Mouse (Mus musculus): Measurements from ENCODE around the gene Tff3. TPM values are rescaled to one million over a fixed set of nuclear protein-coding genes. Genes with fewer than 3 reads are reported as not detected.
A peak's percentile ranks its signal among the peaks of the same experiment; 100 is the strongest.

Tff3 gene
- total RNA-seq (2021): not detected
- long read RNA-seq, experiment 1: 0 reads
- long read RNA-seq, experiment 2: 0 reads

DNA sequence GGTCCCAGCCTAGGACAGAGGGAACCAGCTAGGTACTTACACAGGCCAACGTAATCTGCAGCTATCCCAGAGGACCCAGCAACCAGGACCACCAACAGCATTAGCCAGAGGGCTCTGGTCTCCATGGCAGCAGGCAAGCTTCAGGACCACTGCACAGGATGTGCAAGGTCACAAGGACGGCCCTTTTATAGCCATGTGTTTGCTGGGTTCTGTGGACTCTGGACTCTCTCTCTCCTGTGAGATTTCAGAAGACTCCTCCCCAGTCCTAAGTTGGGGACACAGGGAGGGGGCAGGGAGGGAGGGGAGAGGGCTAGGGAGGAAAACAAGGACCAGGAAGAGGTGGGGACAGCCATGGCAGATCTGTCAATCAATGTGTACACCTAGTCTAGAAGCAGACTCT is at the start of gene Tff3:
Gene Tff3 (minus strand): TSS at position 195 of the 400 bp plus-strand sequence.
- DNase-seq (ENCODE audit: low spot score in 2 of 2): no peak

DNA sequence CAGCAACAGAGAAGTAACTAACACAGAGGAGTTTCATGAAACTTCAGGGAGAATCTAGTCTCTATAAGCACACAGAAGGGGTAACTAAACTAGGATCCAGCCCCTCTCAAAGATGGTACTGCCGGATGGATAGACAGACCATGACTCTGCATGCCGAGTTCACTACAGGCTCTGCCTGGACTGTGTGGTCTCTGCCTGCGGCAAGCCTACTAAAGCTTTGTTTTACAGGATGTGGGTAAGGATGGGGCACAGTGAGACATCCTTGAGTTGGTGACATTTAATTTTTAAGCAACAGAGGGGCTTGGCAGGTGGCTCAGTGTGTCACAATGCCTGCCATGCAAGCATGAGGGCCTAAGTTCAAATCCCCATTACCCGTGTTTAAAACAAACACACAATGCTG is 46.9 kb upstream of the Tff3 start:
- DNase-seq (ENCODE audit: low spot score in 2 of 2): no peak

DNA sequence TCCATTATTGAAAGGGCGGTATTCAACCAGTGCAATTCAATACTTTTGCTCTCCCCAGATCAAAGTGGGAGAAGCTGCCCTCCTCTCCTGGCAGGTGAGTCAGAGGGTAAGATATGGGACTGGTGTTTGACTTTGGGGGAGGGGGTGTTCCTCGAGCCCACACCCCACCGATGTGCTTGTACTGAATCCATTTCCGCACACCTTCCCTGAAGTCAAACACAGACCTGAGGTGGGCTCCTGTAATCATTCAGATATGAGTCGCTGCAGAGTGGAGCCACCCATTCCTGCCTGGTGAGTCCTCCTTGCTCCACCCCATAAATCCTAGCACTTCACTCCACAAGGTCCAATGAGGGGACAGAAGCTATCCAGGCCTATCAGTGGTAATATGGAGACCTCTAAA is 40.4 kb upstream of the Tff3 start:
- DNase-seq (ENCODE audit: low spot score in 2 of 2): no peak

DNA sequence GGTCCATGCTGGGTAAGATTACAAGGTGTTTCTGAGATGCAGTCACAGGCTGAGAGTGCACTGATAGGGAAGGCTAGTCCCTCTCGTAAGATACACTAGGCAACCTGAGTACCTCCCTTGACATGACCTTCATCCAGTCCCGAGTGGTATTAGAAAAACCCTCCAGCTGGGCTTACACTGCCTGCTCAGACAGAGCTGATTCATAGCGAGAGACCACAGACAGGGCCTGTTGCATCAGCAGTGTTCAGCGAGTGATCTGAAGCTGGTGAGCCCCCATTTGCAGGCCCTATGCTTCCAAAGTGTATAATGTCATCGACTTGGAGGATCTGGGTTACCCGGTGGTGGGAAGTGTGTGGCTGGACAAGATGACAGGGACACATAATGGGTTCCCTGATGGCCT is 35.7 kb upstream of the Tff3 start, which contains the start of gene Tff1:
Gene Tff1 (minus strand): TSS at position 151 of the 400 bp plus-strand sequence.
- no peak for DNase-seq (ENCODE audit: low spot score in 2 of 2)

DNA sequence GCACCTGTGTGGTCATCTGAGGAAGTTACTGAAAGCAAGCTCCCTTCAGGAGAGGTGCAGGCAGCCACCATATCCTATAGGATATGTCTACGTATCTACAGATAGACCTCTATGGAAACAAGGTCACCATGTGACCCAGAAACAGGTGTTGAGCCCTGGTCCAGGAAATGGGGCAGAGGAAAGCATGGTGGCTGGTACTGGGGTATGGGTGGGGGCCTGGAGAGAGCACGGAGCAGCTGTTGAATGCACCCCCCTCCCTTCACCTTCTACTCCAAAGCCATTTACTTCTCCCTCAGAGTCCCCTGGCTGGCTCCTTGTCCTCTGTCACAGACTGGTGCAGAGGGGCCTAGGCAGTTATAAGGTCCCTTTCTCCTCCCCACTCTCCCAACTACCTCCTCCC is 34.4 kb upstream of the Tff3 start:
- no peak for DNase-seq (ENCODE audit: low spot score in 2 of 2)

DNA sequence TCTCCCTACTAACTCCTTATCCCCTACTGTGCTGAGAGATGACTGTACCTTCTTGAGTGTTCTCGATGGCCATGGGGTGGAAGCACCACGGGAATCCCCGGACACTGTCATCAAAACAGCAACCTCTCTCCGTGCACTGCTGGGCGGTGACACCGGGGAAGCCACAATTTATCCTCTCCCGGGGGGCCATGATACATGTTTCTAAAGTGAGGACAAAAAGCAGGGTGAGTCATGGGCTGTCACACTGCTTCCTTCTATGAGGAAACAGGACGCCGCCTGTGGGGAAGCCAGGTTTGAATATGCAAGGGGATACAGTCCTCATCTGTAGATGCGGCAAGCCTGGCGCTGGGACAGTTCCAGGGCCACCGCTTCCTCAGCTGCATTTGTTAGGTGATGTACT is 33.2 kb upstream of the Tff3 start:
- no peak for DNase-seq (ENCODE audit: low spot score in 2 of 2)

DNA sequence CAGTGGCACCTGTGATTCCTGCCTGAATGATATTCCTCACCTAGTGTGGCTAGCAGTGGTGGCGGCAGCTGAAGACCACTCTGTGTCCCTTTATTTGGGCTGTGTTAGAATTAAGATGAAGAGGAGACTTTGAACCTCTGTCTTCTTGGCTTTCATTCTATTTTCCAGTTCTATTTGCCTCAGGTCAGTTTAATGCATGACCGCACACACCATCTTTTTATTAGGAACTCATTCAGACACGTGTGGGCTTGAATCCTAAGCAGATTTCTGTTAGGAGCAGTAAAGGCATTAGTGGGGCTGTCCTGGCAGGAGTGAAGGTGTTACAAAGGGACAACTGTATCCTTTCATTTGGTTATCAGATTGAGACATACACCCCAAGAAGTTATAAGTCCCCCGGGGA is 30.8 kb upstream of the Tff3 start:
- no peak for DNase-seq (ENCODE audit: low spot score in 2 of 2)

DNA sequence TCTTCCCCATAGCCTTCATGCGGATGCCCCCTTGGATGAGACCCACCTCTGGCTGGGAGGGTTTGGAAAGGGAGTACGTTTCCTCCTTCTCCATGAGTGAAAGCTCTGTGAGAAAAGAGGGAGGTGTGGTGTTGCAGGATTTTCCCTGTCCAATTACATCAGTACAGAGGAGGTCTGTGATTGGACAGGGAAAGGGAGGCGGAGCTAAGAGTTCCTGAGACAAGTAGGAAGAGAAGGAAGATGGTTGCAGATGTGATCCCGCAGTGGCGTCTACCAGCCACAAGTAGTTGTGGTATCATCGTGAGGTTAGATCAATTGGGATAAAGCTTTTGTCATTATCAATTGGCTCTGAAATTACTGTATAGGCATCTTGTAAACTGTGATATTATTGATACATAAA is 28.5 kb upstream of the Tff3 start:
- no peak for DNase-seq (ENCODE audit: low spot score in 2 of 2)

DNA sequence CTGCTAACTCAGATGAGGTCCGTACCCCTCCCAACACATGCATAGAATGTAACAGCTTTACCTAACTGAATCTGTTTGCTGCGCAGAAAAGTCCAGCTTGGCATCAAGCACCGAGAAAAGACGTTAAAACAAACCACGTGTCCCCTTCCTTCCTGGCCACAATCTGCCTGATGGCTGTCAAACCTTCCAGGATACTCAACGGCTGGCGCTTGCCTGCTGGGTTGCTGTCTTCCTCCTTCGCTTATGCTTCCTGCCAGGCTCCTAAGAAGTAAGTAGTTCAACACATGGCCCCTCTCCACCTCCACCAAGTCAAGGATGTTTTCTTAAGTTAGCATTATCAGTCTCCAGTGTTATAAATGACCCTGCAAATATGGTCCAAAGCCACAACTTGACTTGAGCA is 24.3 kb upstream of the Tff3 start:
- DNase-seq (ENCODE audit: low spot score in 2 of 2): no peak

DNA sequence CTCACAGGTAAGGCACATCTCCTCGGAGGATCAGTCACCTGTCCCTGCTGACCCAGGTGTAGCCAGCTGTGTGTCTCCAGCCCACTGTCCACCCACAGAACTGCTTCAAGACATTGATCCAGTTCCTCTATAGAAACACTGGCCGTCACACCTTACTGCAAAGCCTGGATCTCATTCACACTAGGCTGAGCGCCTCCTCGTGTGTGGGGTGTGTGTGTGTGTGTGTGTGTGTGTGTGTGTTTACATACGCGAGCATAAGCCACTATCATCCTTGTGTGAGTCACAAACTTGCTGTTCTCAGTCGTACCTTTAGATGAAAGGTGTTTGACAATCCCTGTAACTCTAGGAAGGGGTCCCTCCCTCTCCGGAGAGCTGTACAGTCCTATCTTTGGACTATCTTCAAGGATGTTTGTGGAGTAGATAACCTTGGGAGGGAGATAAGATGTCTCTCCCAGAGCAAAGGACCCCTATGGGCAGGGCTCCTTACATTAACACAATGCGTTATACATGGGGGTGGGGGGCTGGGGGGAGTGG is 23.6 kb upstream of the Tff3 start:
- no peak for DNase-seq (ENCODE audit: low spot score in 2 of 2)

DNA sequence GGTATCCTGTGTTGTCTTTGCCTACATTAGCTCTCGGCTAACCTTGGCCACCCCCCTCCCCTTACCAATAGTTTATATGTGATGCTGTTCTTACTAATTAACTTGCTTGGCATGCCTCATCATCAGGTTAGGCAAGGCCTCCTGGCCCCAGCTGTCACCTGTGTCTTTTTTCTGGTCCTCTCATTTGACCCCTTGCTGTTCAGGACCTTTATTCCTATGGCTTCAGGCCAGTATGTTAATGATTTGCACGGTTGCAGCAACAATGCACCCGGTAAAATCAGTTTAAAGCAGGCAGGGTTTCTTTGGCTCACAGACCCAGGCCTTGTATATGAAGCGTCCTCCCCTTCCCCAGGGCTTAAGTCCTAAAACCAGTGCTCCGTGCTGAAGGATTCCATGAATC is 23.1 kb upstream of the Tff3 start:
- DNase-seq (ENCODE audit: low spot score in 2 of 2): no peak

DNA sequence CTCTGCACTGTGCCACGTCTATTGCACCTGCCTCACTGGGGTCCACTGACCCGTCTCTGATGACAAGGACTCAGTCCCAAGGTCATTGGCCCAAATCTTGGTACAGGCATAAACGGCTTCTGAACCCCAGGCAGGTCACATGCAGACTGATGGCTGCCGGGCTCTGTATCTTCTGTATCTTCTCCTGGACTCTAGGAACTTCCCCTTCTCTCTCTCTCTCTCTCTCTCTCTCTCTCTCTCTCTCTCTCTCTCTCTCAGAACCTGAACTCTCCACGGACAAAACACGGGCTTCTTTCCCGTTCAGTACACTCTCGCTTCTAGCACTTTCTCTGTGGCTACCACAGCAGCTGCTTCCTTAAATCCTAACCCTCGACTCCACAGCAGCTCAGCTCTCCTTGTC is 16.6 kb upstream of the Tff3 start:
- no peak for DNase-seq (ENCODE audit: low spot score in 2 of 2)

DNA sequence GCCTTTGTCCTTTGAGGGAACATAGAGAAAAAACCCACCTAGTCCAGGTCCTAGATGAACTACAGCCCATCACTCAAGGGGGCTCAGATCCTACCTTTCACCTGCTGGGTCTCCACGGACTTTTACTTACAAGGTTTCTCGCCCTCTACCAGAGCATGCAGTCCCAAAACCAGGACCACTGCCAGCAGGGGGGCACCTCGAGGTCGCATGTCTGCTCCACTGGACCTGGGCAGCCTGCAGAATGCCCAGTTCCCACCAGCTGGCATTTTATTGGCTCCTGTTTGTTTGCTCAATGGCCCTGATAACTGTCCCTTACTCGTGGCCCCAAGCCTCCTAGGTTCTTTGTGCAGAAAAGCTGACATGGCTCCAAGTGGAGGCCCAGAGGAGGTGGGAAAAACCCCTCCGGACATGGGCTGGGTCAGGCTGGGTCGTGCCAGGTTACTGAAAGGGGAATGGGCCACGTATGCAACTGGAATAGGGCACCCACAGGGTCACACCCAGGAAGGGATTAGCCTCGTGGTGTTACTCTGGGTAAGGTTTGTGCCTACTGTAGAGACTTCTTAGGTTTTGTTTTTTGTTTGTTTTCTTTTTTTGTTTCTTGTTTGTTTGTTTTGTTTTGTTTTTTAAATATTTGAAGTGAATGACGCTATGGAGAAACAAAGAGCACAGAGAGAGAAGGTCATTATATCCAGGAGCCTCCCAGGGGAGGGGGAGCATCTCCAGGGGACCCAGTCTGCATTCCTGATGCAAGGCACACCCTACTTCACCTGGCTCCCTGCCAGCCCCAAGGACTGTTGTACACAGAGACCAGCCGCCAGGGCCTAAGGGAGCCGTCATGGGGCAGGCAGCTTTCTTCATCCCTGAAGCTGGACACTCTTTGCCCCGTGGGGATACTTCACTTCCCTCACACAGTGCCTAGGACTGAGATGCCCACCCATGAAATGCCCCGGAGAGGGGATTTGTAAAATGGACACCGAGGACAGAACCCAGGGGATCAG is 14.9 kb upstream of the Tff3 start, which contains the start of gene Tff2:
Gene Tff2 (minus strand): TSS at position 243 of the 998 bp plus-strand sequence.
- DNase-seq (ENCODE audit: low spot score in 2 of 2): no peak

DNA sequence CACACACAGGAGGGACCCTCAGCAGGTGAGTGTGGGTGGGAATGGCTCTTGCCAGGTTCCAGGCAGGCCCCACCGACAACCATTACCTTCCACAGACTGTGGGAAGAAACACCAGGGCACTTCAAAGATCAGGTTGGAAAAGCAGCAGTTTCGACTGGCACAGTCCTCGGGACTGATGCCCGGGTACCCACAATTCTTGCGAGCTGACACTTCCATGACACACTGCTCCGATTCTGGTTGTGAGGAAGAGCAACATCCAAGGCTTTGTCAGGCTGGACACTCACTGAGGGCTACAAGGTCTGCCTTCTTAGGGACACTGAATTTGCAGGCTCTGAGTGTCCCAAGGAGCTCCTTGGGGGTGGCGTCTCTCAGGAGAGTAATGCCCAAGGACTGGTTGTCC is 12.7 kb upstream of the Tff3 start:
- no peak for DNase-seq (ENCODE audit: low spot score in 2 of 2)

DNA sequence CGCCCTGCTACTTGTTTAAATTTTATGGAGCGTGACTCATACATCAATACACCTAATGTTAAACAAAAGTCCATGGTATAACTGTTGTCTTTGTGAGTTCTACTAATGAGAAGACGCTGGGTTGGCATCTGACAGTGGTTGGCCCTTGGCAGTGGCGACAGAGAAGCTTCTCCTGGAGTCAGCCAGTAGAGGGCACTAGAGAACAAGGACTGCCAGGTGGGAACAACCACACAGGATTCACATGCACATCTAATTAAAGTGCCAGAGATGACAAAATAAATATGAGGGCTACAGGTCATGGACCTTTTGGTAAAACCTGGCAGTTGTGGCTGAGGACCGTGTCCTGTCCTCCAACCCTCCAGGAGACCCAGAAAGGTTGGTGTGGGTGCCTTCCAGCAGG is 9.0 kb upstream of the Tff3 start:
- peak; percentile 47 to 73 for DNase-seq (ENCODE audit: low spot score in 2 of 2)

DNA sequence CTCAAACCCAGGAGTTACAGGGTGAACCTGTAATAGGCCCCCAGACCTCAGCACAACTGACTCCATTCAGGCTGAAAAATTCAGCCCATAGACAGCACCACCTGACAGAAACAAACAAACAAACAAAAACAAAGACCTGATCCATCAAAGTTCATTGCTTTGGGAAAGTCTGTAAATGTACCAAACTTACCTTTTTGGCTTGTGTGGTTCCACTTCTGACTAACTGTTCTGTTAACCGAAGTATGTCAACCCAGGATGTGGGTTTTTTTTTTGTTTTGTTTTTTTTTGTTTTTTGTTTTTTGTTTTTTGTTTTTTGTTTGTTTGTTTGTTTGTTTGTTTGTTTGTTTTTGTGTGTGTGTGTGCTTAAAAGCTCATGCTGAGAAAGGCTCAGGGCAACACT is 7.4 kb upstream of the Tff3 start:
- DNase-seq (ENCODE audit: low spot score in 2 of 2): no peak

DNA sequence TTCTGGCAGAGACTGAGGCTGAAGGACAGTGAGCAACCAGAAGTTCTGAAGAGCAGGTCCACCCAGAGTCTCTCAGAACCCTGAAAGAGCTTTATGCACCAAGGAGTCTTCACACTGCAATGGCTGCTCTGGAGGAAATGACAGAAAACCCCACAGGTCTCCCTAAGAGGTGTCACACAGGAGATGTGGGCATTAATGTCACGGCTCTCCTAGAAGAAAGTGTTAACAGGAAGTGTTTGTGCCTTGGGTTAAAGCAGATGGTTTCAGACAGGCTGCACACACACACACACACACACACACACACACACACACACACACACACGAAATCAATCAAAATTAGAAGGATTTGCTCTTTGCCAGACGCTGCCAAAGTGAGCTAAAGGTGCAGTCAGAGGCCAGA is 6.8 kb upstream of the Tff3 start:
- no peak for DNase-seq (ENCODE audit: low spot score in 2 of 2)

DNA sequence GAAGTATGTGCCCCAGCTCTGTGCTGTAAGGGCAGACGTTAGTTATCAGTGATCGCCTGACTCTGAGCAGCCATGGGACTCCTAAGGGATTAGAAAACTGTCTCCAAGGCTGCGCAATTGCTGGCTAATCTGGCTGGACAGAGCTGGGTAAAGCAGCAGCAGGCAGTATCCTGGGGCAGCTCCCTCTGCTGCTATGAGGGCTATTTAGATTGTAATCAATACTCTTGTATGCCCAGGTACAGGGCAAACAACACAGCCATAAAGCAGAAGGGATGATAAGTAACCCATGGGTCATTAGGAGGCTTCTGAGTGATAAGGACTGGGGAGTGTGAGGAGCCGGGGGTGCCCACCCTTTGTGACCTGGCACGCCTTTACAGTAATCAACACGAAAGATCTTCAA is 5.5 kb upstream of the Tff3 start:
- DNase-seq (ENCODE audit: low spot score in 2 of 2): no peak

DNA sequence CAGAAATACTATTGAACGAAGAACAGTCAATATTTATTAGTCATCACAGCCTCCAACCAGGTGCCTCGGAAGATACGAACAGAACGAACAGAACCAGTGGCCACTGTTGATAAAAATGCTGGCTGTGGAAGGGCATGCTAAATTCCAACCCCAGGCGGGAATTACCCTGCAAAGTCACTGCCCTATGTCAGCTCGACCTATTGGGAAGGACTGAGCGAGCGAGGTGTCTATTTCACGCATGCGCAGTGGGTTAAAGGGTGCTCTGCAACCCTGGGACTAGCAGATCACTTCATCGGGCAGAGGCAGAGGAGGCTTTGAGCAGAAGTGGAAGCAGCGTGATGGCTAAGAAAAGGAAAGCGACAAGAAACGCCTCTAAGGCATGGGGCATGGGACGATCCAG is 4.3 kb upstream of the Tff3 start:
- no peak for DNase-seq (ENCODE audit: low spot score in 2 of 2)

DNA sequence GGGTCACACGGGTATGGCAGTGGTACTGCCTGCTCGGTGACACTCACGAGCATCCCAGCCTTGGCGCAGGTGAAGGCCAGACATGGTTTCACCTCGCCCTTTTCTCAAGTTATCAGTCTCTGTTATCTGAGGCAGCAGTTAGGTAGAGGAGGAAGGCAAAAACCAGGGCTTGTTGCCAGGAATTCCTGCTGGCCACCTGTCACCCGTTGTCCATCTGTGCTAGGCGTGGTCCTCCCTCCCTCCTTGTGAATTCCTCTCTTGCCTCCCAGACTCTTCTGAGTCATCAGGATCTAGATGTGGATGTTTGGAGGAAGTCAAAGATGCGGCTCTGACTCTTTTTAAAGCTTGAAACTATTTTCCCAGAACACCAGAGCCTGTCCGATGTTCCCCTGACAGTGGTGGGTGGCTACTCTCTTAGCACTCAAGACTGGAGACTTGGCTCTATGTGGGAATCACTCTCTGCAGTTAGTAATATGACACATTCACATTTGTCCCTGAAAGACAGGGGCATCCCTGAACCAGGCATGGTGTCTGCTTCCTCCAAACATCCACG is 1.9 kb upstream of the Tff3 start:
- no peak for DNase-seq (ENCODE audit: low spot score in 2 of 2)

DNA sequence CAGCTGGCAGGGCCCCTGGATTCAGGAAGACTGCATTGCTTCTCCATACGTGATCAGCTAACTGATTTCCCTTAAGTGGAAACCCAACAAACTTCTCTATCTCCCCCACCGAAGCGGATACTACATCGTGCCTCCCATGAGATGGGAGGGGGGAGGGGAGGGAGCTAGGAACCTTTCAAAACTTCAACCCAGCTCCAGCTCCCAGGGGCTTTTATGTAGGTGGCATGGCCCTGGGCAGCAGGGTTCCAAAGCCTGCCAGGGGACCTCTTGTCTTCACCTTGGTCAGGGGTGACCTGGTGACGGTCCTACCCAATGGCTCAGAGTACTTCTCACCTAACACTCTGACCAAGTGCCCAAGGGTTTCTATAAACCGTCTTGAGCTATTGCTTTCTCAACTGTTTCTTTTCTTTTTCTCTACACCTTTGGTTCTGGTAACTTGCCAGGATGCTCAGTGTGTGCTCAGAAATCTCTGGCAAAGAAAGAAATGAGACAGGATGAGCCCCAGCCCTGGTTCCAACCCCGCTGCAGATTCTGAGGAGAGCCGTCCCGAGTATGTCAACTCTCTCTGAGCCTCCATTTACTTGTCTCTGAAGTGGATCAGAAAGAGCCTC is 633 bp downstream of the Tff3 start:
- DNase-seq (ENCODE audit: low spot score in 2 of 2): no peak

All from layer of hippocampus, postnatal 14 days (tissue).